Comparison of ENCODE assay signal across 8 mouse cellular contexts in genomic region chr13:51737033-51737948, GRCm38 (mm10). TPM values are rescaled to one million over a fixed set of nuclear protein-coding genes. Genes with fewer than 3 reads are reported as not detected.
DNase-seq lines count a peak whose midpoint lies in the region; ATAC-seq lines count a peak whose summit lies in the region.
"Had no signal": no experiment of that assay in that cellular context is flagged by ENCODE, and none has a peak within 500 bp of the region (broad histone marks: within the 10 kb centered on the region; RNA-seq: fewer than 3 reads in every experiment).

No protein-coding gene starts in this region.

- no peaks in the 10 kb centered on the region for H3K36me3 ChIP-seq in hindbrain, embryonic 11.5 days (ENCODE audit: control insufficient read depth, insufficient read depth, low read length)
- H3K36me3 ChIP-seq in hindbrain, embryonic 16.5 days (ENCODE audit: control insufficient read depth, insufficient read depth, low read length), result no peaks in the 10 kb centered on the region

- H3K4me2 ChIP-seq in hindbrain, embryonic 11.5 days (replicated peaks; ENCODE audit: low read depth, low read length), result no peak overlapping the region
- H3K4me2 ChIP-seq in hindbrain, embryonic 16.5 days (ENCODE audit: low read length), result no peak overlapping the region
- H3K4me2 ChIP-seq: forebrain, embryonic 13.5 days had no signal

- ATAC-seq in hindbrain, embryonic 11.5 days (ENCODE audit: low FRiP score), result no peak
- ATAC-seq in hindbrain, embryonic 16.5 days, result no peak
- ATAC-seq in erythroblast, adult 5-6 weeks (replicated peaks; ENCODE audit: low FRiP score, poor library complexity, severe bottlenecking), result peak; percentile 37; the same call in 1 of the 2 replicates
- ATAC-seq: forebrain, embryonic 13.5 days had no signal

- no peak for DNase-seq in hindbrain, embryonic 11.5 days (ENCODE audit: low spot score)
- peak; percentile 21 for DNase-seq in thymus, postnatal 25 days
- DNase-seq in thymus, postnatal 14 days, result no peak
- DNase-seq in right cerebral cortex, postnatal 36 days (ENCODE audit: low spot score in 2 of 2), result no peak
- no peak for DNase-seq in frontal cortex, postnatal 25 days (ENCODE audit: low spot score in 2 of 2)

- no peaks in the 10 kb centered on the region for H3K9me3 ChIP-seq in hindbrain, embryonic 11.5 days (ENCODE audit: control insufficient read depth, low read length)
- no peaks in the 10 kb centered on the region for H3K9me3 ChIP-seq in hindbrain, embryonic 16.5 days (ENCODE audit: control insufficient read depth, low read length)
- H3K9me3 ChIP-seq: forebrain, embryonic 13.5 days had no signal

- H3K27ac ChIP-seq in hindbrain, embryonic 11.5 days (ENCODE audit: low read depth, low read length), result no peak overlapping the region
- H3K27ac ChIP-seq in hindbrain, embryonic 16.5 days (ENCODE audit: low read depth, low read length), result no peak overlapping the region
- H3K27ac ChIP-seq: forebrain, embryonic 13.5 days had no signal

- H3K4me3 ChIP-seq in hindbrain, embryonic 11.5 days (ENCODE audit: low read depth, low read length), result no peak overlapping the region
- H3K4me3 ChIP-seq in hindbrain, embryonic 16.5 days (ENCODE audit: low read length), result no peak overlapping the region
- H3K4me3 ChIP-seq: forebrain, embryonic 13.5 days had no signal

- H3K9ac ChIP-seq in hindbrain, embryonic 11.5 days (ENCODE audit: low read depth, low read length), result 0 out of 2 replicates have a peak overlapping the region, but pooled peaks have one; percentile 7
- no peak overlapping the region for H3K9ac ChIP-seq in hindbrain, embryonic 16.5 days (ENCODE audit: low read depth, low read length)
- H3K9ac ChIP-seq: forebrain, embryonic 13.5 days had no signal

- H3K27me3 ChIP-seq in hindbrain, embryonic 11.5 days (ENCODE audit: control insufficient read depth, insufficient read depth, low read length), result no peaks in the 10 kb centered on the region
- no peaks in the 10 kb centered on the region for H3K27me3 ChIP-seq in hindbrain, embryonic 16.5 days (replicated peaks; ENCODE audit: control insufficient read depth, insufficient read depth, low read length)
- H3K27me3 ChIP-seq: forebrain, embryonic 13.5 days had no signal

- H3K4me1 ChIP-seq in hindbrain, embryonic 11.5 days (replicated peaks; ENCODE audit: control insufficient read depth, insufficient read depth, low read length), result no peaks in the 10 kb centered on the region; the same call in 1 of the 2 replicates
- peaks cover 4% of the 10 kb centered on the region; the same call in 1 of the 2 replicates for H3K4me1 ChIP-seq in hindbrain, embryonic 16.5 days (ENCODE audit: control insufficient read depth, insufficient read depth, low read depth, low read length)

- WGBS in hindbrain, embryonic 11.5 days, result 76% methylated on average over 20 of the region's 20 CpGs
- 75% methylated on average over 20 of the region's 20 CpGs for WGBS in hindbrain, embryonic 16.5 days

RNA-seq across cellular contexts. Expression of gene Sema4d, which starts 56.3 kb away (rescaled TPM):
- polyA plus RNA-seq in hindbrain, embryonic 11.5 days (2014; fragmentation: Nextera tagmentation; extraction: Ambion mirVana), result 3.9 and 5.2 TPM in 2 replicates
- 14.3 and 17.9 TPM in 2 replicates for polyA plus RNA-seq in hindbrain, embryonic 16.5 days (2015; fragmentation: Nextera tagmentation; extraction: Ambion mirVana)
- total RNA-seq in erythroblast, adult 5-6 weeks (2015; ENCODE audit: low replicate concordance), result 14.8 and 18.8 TPM in 2 replicates
- 6.5 and 7.1 TPM in 2 replicates for total RNA-seq in erythroblast, adult 5-6 weeks (2017; ENCODE audit: low replicate concordance)
